Mouse (Mus musculus) urinary bladder, postnatal 25 days (tissue): ENCODE measurements around the gene Pex16.

Experiments
- DNase-seq: peaks from one replicate; pipeline ENCODE4 v3.0.0; 2022; ENCODE audit warnings: low spot score

Pex16 gene

DNA sequence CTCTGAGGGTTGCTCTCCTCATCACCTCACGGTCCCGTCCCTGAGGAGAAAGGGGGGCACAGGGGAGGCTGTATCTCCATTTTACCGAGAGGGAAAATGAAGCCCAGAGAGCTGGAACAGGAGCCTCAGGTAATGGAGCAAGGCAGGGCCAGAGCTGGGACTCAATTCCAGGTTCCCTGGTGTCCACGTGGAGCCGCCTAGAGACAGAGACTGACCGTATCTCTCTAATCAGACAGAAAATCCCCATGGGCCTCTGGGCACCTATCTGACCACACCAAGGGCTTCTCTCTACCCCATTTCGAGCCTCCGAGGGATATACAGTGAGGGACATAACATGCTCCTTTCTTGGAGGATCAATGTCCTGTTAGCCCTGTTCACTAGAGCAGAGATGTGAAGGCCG, 48.7 kb downstream of the Pex16 start:
- no peak for DNase-seq

GRCm38 (mm10) chr2:92423702-92424461, 49.4 kb downstream of the Pex16 start:
- DNase-seq = peak; percentile 90

DNA sequence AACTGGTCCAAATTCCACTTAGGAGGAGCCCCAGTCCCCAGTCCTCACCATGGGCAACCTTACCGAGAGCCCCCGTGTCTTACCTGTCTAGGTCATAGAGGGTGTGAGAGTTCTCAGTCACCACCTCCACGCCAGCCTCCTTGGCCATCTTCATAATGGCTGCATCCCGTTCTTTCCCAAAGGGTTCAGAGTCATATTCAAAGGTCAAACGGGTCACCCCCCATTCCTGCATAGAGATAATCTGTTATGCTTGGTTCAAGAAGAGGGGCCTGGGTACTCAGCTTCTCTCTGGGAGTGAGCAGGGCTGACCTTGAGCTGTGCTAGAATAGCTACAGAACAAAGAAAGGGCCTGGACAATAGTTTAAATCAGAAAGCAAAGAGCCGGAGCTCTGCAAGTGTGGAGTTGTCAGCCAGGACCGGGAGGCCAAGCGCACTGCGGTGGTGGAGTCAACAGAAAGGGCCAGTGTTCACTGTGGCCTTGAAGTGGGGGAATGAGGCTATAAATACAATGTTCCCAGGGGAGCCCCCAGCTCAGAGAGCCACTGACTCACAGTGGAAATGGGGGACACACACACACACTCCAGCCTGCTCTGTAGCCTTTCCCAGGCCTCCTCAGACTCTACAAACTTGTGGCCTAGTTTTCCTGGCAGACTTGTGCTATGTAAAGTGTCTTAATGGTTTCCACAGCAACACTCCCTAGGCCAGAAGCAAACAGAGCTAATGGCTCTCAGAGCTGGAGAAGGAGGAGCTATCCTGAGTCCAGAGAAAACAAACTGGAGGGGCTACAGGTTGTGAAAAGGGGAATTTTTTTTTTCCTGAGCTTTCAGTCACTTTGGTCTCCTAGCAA, 50.2 kb downstream of the Pex16 start:
- DNase-seq = no peak

DNA sequence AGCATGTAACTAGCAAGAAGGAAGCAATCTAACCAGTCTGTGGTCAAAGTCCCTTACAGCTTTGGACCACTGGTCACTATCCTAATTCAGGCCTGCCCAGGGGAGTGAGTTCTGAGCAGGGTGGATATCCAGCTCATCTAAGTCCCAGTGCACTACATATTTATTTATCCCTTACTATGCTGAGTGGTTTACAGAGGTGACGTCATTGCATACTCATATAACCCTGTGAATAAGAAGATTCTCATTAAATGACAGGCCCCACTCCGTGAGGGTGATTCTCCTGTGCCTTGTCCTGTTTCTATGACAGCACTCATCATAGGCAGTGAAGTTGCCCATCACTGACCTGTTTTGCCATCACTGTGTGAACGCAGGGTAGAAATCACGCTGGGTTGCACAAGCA, 50.9 kb downstream of the Pex16 start:
- DNase-seq = no peak

GRCm38 (mm10) chr2:92426426-92426825, 52.0 kb downstream of the Pex16 start:
- no peak for DNase-seq

GRCm38 (mm10) chr2:92427882-92428281, 53.4 kb downstream of the Pex16 start:
- DNase-seq = peak; percentile 67

- DNase-seq = no peak
Measured at GRCm38 (mm10) chr2:92430089-92430488, 55.6 kb downstream of the Pex16 start.
